Mouse (Mus musculus) urinary bladder, postnatal 4 days (tissue): Measurements from ENCODE around the gene Rspry1.

Source experiments
- DNase-seq, 2 experiments: peaks; one replicate each; pipeline ENCODE4 v3.0.0; 2021 to 2022; ENCODE audit warnings: low spot score in 2 of 2

The Rspry1 gene

DNA sequence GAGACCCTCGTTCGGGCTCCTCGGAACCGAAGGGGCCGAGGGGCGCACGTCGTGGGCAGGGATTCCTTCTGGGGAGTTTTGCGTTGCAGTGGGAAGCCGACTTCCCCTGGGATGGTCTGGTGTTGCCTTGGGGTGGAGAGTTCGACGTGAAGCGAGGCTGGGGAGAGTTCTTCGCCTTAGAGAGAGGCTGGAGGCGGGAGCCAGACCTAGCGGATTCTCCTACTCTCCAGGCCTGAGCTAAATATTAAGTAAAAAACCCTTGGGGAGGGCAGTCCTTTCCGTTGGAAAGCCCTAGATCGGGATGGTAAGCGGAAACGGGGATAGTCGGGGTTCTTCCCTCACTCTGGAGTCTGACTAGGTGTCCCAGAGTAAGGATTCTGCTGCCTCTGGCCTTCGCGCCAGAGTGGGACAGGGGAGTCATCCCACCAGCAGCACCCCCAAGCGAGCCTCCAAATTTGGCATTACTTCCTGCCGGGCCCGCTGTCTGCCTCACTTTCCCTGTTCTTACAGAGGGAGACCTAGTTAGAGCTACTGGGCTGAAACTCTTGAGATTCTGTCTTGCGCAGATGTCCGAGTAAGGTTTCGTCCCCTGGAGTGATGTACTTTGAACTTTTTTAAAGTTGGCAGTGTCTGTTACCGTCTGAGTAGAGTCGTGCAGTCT is 864 bp downstream of the Rspry1 start:
- no peak for DNase-seq

DNA sequence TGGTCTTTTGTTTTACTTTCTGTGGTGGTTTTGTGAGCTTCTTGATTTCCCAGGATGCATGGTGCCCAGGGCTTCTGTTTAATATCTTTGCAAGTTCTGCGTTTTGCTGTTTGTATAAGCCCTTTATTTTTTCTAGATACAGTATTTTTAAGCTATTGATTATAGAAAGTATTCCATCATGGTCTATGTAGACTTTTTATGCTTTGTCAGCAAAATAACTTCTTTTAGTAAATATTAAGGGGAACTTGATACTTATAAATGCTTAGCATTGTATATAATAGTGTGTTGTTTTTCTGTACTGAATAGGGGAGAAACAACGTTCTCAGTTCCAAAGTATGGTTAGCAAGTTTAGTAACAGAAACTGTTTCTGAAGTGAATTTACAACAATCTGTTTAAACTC is 2.3 kb downstream of the Rspry1 start:
- no peak for DNase-seq

DNA sequence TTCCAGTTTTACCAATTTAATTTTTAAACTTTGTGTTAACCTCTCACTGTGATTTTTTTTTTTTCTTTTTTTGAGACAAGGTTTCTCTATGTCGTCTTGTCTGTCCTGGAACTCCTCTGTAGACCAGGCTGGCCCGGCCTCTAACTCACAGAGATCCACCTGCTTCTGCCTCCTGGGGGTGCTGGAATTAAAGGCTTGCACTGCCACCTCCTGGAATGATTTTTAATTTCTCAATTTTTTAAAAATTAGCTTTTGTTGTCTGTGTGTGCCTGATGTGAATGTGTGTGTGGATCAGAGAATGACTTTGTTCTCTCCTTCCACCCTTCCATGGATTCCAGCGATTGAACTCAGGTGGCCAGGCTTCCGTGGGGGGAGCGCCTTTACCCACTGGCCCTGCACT is 5.3 kb downstream of the Rspry1 start:
- DNase-seq = no peak

DNA sequence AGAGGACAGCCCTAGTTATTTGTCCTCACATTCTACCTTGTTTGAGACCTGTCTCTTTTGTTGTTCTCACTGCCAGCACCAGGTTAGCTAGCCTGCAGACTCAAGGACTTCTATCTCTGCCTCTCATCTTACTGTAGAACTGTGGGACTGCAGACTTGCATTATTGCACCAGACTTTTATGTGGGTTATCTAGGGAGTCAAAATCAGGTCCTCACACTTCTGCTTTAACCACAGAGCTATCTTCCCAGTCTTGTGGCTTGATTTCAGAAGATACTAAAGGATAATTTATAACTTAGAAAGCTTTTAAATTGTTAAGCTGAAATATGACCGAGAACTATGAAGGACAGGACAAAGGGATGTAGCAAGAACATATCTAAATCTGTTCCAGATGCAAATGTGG is 23.1 kb downstream of the Rspry1 start:
- no peak for DNase-seq

DNA sequence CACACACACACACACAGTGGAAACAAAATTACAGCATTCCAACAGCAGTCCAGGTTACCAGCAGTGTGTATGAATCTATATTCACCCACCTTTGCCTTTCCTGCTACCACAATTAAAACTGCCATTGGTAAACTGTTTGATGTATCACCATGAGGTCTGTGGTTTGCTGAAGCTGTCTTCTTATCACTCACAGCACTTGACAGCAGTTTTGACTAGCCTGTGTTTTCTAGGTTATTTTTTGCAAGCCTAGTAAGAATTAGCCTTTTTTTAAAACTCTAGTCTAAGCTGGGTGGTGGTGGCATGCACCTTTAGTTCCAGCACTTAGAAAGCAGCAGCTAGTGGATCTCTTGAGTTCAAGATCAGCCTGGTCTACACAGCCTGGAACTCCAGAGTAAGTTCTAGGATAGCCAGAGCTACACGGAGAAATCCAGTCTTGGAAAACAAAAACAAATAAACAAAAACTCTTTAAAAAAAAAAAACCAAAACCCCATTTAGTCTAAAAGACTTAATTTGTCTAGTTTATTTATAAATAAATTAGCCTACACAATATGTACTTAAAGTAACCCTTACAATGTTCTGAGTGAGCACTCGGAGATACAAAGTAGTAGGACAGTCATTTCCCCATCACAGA is 31.9 kb downstream of the Rspry1 start:
- DNase-seq = no peak

DNA sequence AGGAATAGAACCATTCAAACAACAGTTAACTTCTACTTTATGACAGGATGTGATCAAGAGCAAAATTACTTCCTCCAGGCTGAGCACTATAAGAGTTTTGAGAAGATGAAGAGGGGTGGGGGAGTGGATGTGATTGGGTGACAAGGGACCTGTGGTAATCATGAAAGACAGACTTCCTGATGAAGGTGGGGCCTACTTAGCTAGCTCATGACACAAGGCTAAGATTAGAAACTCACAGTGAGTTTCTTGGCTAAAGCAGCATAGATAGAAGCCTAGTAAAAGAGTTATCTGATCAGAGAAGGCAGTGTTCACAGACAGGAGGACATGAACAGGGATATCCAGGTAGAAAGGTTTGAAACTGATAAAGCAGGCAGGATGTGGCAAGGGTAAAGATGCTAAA is 32.5 kb downstream of the Rspry1 start:
- no peak for DNase-seq

DNA sequence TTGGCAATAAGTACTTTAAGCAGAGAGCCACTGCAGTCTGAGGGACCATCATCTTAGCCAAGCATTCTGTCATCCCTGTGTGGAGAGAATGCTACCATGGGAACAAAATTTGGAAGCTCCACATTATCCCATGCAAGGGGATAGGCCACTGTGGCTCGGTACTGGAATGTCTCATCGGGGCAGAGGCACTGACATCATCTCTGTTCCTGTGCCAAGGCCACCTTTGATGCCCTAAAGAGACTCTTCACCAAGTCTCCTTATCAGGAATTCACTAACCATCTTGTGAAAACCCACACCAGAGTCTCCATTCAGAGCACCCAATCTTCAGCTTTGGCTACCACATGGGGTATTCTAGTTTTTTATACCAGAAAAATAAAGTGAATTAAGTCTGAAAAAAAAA is 39.4 kb downstream of the Rspry1 start:
- DNase-seq = no peak

DNA sequence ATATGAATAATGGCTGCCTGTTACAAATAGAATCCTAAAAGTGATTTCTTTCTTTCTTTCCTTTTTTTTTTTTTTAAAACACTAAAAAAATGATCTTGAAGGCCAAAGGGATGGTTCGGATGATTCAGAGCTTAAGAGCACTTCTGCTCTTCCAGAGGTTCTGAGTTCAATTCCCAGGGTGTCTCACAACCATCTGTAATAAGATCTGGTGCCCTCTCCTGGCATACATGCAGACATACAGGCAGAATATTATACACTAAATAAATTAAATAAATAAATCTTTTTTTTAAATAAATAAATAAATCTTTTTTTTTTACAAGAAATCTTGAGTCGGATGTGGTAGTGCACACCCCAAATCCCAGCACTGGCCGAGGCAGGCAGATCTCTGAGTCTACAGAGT is 40.2 kb downstream of the Rspry1 start:
- DNase-seq = no peak

DNA sequence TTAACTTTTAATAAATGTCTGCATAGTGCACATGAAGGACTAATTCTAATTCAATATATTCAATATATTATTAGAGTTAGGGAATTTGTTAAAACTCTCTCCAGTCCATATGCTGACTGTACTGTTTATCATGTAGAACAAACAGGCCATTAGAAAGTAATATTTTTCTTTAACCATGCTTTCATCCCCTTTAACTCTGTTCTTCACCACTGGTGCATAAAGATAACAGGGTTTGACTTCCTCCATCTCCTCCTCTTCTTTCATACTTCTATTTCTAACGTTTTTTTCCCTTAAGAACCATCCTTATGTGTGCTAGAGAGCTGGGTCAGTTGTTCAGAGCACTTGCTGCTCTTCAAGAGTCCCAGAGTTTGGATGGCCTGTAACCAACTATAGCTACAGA is 43.5 kb downstream of the Rspry1 start:
- no peak for DNase-seq

DNA sequence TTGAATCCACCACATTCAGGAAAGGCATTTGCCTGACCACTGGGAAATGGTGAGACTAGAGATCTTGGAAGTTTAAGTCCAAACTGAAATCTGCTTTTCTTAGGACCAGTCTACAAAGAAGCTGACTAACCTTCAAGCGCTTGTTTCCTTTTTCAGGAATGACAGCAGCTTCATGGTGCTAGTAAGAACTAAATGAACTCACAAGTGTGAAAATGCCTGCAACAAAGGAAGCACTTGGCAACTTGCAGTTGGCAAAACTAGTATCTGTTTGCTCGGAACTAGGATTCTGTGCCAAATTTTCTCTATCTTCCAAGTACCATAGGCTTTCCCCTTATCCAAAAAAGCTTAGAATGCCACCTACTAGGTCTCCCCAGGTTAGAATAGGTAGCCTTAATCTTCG is 44.4 kb downstream of the Rspry1 start:
- no peak for DNase-seq

DNA sequence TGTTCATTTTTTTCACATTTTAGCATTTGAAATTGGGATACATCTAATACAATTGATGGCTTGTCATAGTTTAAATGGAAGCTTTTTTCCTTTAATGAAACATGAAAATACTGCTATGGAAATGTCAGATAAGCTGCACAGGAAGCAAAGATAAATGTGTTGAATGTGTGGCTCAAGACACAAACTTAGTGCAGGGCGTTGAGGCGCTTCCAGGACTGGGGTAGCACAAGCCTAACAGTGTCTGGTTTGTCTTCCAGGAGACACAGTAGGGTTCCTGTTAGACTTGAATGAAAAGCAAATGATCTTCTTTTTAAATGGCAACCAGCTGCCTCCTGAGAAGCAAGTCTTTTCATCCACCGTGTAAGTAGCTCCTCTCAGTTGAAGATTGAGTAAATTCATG is 47.8 kb downstream of the Rspry1 start:
- no peak for DNase-seq

DNA sequence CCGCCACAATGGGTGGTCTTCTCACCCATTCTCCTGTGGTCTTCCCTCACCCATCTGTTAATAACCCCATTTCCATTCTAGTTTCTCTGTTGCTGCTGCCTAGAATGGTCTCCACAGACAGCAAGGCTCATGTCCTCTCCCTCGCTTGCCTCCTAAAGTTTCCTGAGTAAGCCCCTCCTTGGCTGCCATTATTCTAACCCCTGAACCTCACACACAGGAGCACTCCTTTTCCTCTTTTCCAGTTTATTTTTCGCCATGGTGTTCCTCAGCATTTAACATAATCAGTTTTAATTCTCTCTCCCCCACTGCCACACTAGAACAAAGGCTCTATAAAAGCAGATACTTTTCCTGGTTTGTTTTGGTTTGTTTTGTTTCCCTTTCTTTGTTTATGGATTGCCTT is 51.2 kb downstream of the Rspry1 start:
- DNase-seq = no peak

DNA sequence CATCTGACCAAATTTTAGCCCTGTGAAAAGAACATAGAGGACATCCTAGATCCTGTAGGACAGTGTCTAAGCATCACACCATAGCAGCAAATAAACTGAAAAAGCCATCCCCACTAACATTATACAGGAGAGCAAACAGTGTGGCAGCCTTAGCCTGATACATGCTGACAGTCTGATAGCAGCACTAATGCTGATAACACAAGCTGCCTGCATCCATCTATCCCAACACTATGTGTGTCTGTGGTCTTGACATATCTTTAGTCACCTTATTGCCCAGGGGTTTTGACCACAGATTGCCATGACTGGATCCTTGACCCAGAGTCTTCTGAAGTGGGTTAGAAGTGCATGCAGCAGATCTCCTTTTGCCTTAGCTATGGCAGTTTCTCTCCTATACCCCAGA is 53.3 kb downstream of the Rspry1 start:
- no peak for DNase-seq

DNA sequence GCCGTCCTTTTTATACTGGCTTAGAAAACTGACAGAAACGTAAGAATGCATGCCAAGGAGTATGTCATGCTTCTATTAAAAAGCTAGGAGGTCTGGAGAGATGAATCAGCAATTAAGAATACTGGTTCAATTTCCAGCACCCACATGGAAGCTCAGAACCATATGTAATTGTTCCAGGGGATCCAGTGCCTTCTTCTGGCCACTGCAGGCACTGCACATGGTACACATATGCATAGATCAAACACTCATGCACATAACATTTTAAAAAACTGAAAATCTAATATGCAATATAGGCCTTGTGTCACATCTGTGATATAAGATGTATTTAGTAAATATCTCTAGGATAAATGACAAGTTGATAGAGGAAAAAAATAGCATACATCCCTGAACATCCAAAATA is 56.3 kb downstream of the Rspry1 start:
- DNase-seq = no peak

DNA sequence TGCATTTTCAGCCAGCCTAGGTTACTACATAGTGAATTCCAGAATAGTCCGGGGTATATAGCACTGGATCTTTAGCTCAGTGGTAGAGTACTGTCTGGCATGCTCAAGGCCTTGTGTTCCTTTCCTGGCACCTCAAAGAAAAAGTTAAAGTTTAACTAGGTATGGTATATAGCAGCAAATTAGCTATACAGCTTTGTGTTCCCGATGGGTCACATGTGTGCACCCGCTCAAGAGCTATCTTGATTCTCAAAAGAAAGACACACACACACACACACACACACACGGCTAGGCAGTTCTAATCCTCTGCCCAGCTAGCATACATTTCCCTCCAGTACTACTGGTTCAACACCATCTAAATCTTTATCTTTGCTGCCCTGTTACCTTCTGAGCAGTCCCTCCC is 58.7 kb downstream of the Rspry1 start:
- DNase-seq = no peak

DNA sequence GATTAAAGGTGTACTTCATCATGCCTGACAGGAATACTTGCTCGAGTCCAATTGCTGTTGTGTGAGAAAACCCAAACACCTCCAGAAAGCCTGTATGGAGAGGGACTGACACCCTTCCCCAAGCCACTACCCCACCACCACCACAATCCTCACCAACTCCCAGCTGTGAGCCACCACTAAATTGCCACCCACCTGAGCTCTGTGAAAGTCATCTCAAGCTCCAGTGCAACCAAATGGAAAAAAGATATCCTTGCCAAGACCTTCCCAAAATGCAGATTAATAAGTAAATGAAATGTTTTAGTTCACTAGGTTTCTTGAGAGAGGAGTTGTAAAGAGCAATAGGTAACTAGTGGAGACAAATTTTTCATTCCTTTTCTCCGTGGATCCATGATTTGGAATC is 63.0 kb downstream of the Rspry1 start:
- DNase-seq = no peak

DNA sequence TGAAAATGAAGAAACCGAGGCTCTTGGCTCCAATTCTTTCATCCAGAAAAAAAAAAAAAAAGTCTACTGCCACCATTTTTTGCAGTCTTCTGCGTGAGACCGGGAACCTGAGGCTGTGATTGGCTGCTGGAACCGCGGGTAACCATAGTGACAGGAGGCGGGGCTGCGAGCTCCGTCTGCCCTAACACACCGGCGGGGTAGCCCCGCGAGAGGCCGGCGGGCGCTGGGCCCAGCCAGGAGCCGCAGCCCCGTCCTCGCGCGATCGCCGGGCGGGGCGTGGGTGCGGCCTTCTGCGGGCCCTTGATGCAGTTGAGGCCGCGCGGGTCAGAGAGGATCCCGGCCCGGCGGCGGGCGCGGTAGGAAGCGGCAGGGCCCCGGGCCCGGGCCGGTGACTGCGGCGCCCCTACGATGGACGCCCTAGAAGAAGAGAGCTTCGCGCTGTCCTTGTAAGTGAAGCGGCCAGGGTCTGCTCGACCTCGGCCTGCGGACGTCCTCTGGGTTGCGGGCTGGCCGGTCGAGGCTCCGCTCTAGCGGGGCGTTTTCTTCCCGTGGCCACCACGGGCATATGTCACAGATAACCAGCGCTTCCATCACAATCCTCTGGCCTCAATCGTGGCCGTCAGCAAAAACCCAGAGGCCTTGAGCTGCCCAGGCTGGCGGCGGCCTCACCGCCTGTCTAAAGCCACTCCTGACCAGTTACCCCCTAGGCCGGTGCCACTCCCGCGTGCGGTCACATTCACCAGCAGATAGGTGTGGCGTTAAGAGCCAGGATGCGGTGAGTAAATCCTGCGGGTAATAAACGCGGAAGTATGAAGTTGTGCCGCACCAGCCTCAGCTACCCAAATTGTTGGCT is 64.9 kb downstream of the Rspry1 start, which contains the start of gene Arl2bp:
Arl2bp (plus strand) TSS at position 145 of the 853 bp plus-strand sequence.
- DNase-seq = peak; percentile 95

DNA sequence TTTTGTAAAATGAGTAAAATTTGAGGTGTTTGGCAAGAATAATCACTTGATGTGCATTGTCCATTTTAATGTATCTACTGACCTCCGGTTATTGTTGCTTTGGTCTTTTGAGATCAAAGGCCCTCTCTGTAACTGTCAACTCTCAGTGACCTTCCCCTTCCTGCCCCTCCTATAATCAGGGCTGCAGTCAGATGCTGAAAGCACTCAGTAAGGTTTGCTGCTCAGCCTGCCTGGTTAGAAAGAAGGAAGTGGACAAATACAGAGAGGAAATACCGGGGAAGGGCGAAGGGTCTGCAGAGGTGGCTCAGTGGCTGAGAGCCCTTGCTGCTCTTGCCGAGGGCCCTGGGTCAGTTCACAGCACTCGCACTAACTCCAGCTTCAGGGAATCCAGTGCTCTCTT is 72.6 kb downstream of the Rspry1 start:
- no peak for DNase-seq

DNA sequence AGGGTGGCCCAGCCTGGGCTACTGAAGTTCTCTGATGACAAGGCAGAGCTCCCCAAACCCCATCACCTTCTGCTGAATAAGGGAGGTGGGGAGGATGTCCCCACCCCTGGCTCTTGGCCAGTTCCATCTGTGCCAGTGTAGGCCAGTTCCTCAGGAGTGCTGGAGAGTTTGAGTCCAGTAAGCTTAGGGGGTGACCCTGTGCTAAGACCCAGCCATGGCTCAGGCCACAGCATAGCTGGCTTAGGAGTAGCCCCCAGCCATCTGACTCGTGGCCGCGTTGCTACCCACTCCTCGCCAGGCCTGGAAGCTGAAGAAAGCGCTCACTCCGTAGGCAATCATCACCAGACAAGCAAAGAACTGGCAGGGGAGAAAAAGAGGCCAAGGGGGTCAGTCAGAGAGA is 74.2 kb downstream of the Rspry1 start:
- no peak for DNase-seq

DNA sequence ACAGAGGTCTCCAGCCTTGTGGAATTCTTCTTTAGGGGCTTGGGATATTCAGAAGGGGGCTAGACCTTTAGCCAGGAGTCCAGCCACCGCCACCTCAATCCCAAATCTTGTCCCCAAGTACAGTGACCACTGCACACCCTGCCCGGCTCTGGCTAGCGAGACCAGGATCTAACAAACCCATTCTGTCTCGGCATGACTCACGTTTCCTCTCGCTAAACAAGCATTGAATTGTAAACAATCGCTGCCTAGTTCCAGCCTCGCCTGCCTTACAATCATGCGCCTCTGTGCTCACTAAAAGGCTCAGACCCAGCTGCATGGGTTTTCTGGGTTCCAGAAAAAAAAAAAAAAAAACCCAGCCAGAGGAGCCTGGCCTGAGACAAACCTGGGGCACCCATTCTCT is 76.8 kb downstream of the Rspry1 start:
- DNase-seq = no peak

DNA sequence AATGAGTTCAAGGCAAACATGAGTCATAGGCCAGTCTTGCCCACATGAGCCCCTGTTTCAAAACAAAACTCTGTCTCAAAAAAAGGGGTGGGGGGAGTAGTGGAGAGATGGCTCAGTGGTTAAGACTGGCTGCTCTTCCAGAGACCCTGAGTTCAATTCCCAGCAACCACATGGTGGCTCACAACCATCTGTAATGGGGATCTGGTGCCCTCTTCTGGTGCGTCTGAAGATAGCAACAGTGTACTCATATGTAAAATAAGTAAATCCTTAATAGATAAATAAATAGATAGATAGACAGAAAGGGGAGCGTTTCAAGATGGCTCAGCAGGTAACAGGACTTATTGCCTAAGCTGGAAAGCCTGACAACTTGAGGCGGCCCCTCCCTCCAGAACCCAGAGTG is 78.7 kb downstream of the Rspry1 start:
- DNase-seq = no peak

DNA sequence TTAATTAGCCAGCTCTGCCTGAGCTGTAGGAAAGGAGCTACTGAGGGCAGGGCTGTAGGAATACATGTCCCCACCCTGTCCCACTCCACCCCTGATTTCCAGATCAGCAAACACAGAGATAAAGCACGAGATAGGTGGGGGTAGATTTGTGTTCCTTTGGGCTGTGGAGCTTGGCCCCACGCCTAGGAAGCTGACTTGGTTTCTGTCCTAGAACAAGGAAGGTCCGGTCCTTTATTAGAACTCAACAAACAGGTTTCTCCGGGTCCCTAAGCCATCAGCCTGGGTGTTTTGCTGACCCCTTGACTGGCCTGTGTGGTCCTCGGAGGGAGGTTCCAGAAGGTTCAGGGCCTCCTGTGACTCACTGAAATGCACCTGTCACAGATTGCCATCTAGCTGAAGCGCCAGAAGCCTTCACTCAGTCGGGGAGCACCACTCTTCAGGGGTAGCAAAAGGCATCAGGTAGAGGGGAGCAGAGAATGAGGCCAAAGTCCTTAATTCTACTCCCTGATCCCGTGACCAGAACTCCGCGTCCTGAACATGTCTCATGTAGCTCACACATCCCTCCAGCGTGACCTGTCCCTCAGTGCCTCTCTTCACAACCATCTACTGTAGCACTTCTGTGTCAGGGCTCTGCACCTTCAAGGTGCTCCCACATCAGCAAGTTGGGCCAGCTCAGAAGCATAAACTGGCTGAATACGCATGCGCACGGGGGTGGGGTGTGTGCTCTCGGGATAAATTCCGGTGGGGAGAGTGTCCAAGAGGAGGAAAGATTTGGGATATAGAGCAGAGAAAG is 81.2 kb downstream of the Rspry1 start:
- DNase-seq = no peak
